Mouse (Mus musculus): ENCODE measurements around the gene Tmem273. TPM values are rescaled to one million over a fixed set of nuclear protein-coding genes. Genes with fewer than 3 reads are reported as not detected.

The Tmem273 gene
- polyA plus RNA-seq, 1 experiment: 2.4 TPM

DNA sequence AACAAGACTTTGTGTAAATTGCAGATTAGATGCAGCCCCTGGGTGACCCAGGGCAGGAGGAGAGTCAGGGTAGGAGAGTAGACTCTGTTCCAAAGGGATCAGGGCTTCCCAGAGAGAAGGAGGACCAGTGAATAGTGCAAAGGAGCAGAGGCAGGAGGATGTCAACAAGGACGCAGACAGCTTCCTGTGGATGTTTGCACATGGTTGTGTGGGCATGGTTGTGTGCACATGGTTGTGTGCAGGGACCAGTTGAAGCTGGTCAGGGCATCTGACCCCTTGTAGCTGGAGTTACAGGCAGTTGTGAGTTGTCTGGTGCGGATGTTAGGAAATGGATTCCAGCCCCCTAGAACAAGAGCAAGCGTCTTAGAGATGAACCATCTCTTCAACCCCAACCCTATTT, 12.3 kb upstream of the Tmem273 start:
- WGBS: 72% methylated on average over 3 of the region's 3 CpGs

GRCm38 (mm10) chr14:32776077-32776476, 9.7 kb upstream of the Tmem273 start:
- Histone ChIP-seq H3K4me3 (replicated peaks; ENCODE audit: extremely low read depth, low read depth, low read length) (no peak overlapping the region), H3K4me1 (ENCODE audit: control insufficient read depth, insufficient read depth, low read length) (no peaks in the 10 kb centered on the region)
- WGBS: 83% methylated on average over 7 of the region's 7 CpGs
- no peak for DNase-seq
- TF ChIP-seq POLR2A (IDR thresholded peaks at IDR 0.05; ENCODE audit: borderline replicate concordance, extremely low read depth, low read depth, low read length): no peak
- no peak for TF ChIP-seq CTCF (IDR thresholded peaks at IDR 0.05; ENCODE audit: insufficient read depth, low read length)

More for the DNA sequence above, 12.3 kb upstream of the Tmem273 start:
- Histone ChIP-seq H3K4me1 (ENCODE audit: control insufficient read depth, insufficient read depth, low read length) (no peaks in the 10 kb centered on the region), H3K4me3 (replicated peaks; ENCODE audit: extremely low read depth, low read depth, low read length) (no peak overlapping the region)
- no peak for TF ChIP-seq POLR2A (IDR thresholded peaks at IDR 0.05; ENCODE audit: borderline replicate concordance, extremely low read depth, low read depth, low read length)
- TF ChIP-seq CTCF (IDR thresholded peaks at IDR 0.05; ENCODE audit: insufficient read depth, low read length): no peak
- DNase-seq: no peak

- no peak overlapping the region for H3K4me3 ChIP-seq (replicated peaks; ENCODE audit: extremely low read depth, low read depth, low read length)
- 73% methylated on average over 3 of the region's 3 CpGs for WGBS
- no peaks in the 10 kb centered on the region for H3K4me1 ChIP-seq (ENCODE audit: control insufficient read depth, insufficient read depth, low read length)
- TF ChIP-seq CTCF (IDR thresholded peaks at IDR 0.05; ENCODE audit: insufficient read depth, low read length) (no peak), POLR2A (IDR thresholded peaks at IDR 0.05; ENCODE audit: borderline replicate concordance, extremely low read depth, low read depth, low read length) (no peak)
- DNase-seq: no peak
Observed at GRCm38 (mm10) chr14:32778362-32778761, 7.4 kb upstream of the Tmem273 start.

- no peaks in the 10 kb centered on the region; the same call in 1 of the 2 replicates for H3K4me1 ChIP-seq (ENCODE audit: control insufficient read depth, insufficient read depth, low read length)
- WGBS: 84% methylated on average over 4 of the region's 4 CpGs
- TF ChIP-seq POLR2A (IDR thresholded peaks at IDR 0.05; ENCODE audit: borderline replicate concordance, extremely low read depth, low read depth, low read length): no peak
- no peak for TF ChIP-seq CTCF (IDR thresholded peaks at IDR 0.05; ENCODE audit: insufficient read depth, low read length)
- DNase-seq: no peak
- H3K4me3 ChIP-seq (replicated peaks; ENCODE audit: extremely low read depth, low read depth, low read length): no peak overlapping the region
Observed at GRCm38 (mm10) chr14:32782866-32783265, 2.9 kb upstream of the Tmem273 start.

DNA sequence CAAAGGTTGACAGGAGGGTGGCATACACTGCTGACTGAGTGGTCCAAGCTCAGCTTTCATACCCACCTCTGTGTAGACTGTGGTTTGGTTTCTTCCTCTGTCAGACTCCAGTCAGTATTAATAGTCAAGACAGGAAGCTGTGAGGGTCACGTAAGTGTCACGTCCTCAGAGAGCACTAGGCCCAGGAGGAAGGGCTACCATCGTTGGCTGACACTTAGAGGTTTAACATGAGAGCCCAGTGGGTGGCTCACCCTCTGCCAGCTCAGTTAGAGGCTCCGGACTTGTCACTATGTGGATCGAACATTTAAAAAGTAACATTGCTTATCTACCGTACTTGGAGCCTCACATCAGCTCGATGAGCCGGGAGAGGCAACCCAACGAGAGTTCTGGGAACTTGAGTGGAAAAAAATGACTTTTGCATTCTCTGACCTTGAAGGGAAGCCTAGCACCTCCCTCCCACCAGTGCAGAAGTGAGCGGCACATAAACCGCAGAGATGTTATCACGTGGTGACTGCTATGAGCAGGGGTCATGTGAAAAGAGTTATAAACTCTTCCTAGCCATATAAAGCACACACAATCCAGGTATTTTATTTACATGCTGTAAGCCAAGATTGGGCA, 1.5 kb upstream of the Tmem273 start:
- Histone ChIP-seq H3K4me1 (ENCODE audit: control insufficient read depth, insufficient read depth, low read length) (no peaks in the 10 kb centered on the region; the same call in 1 of the 2 replicates), H3K4me3 (replicated peaks; ENCODE audit: extremely low read depth, low read depth, low read length) (no peak overlapping the region)
- DNase-seq: no peak
- WGBS: 50% methylated on average over 12 of the region's 12 CpGs
- no peak for TF ChIP-seq CTCF (IDR thresholded peaks at IDR 0.05; ENCODE audit: insufficient read depth, low read length)
- TF ChIP-seq POLR2A (IDR thresholded peaks at IDR 0.05; ENCODE audit: borderline replicate concordance, extremely low read depth, low read depth, low read length): no peak

DNA sequence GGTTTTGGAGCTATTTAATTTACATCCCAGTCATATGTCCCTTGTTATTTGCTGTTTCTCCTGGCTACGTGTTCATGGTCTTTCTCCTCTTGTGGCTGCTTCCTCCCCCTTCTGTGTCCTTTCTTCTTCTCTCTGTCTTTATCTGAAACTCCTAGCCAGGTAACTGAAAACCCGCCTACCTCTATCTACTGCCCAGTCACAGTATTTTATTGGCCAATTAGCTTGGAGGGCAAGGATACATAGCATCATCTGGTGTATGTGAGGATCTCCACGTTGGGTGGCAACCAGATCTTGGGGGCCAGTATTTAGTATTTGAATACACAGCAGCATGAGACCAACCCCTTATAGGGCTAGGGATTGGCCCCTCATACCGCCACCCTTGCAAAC, 1.0 kb upstream of the Tmem273 start:
- 75% methylated on average over 4 of the region's 4 CpGs for WGBS
- no peaks in the 10 kb centered on the region; the same call in 1 of the 2 replicates for H3K4me1 ChIP-seq (ENCODE audit: control insufficient read depth, insufficient read depth, low read length)
- TF ChIP-seq CTCF (IDR thresholded peaks at IDR 0.05; ENCODE audit: insufficient read depth, low read length) (no peak), POLR2A (IDR thresholded peaks at IDR 0.05; ENCODE audit: borderline replicate concordance, extremely low read depth, low read depth, low read length) (no peak)
- H3K4me3 ChIP-seq (replicated peaks; ENCODE audit: extremely low read depth, low read depth, low read length): no peak overlapping the region
- no peak for DNase-seq

GRCm38 (mm10) chr14:32787691-32788090, 1.9 kb downstream of the Tmem273 start:
- no peak for DNase-seq
- Histone ChIP-seq H3K4me3 (replicated peaks; ENCODE audit: extremely low read depth, low read depth, low read length) (no peak overlapping the region), H3K4me1 (ENCODE audit: control insufficient read depth, insufficient read depth, low read length) (no peaks in the 10 kb centered on the region; the same call in 1 of the 2 replicates)
- TF ChIP-seq POLR2A (IDR thresholded peaks at IDR 0.05; ENCODE audit: borderline replicate concordance, extremely low read depth, low read depth, low read length) (no peak), CTCF (IDR thresholded peaks at IDR 0.05; ENCODE audit: insufficient read depth, low read length) (no peak)
- WGBS: 40% methylated on average over 5 of the region's 5 CpGs

DNA sequence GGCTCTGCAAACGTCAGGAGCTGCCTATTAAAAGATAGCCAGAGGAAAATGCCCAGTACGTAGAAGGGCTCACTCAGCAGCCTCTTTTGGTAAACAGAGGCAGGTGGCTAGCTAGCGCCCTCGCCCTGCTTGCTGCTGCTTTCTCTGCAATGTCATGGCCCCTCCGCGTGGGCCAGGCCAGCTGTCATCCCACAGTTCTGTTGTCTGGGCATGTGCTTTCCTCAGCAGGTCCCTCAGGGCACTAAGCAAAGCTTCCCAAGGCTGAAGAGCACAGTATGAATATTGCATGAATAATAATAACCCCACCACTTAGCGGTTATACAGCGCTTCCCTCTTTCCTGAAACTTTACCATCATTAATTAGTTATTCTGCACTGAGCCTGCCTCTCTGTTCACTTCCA, 10.6 kb downstream of the Tmem273 start:
- TF ChIP-seq CTCF (IDR thresholded peaks at IDR 0.05; ENCODE audit: insufficient read depth, low read length): no peak
- no peak for TF ChIP-seq POLR2A (IDR thresholded peaks at IDR 0.05; ENCODE audit: borderline replicate concordance, extremely low read depth, low read depth, low read length)

DNA sequence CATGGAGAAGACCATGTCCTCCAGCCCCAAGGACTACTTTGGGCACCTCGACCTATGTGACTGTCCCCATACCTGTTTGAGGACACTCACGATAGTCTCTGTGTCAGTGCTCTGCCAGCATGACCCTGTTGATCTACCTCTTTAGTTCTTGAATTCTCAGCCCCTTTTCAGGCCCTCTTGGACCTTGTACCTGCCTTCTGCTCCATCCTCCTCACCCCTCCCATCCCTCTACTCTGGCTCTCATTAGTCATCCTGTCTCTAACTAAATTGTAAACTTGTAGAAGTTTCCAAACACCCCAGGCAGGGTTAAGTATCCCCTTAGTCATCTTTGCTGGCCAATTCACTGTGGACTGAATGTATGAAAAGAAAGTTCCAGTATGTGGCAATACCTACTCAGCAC, 12.0 kb downstream of the Tmem273 start:
- TF ChIP-seq CTCF (IDR thresholded peaks at IDR 0.05; ENCODE audit: insufficient read depth, low read length): no peak
- TF ChIP-seq POLR2A (IDR thresholded peaks at IDR 0.05; ENCODE audit: borderline replicate concordance, extremely low read depth, low read depth, low read length): no peak
- 75% methylated on average over 2 of the region's 2 CpGs for WGBS
- DNase-seq: no peak
- Histone ChIP-seq H3K4me3 (replicated peaks; ENCODE audit: extremely low read depth, low read depth, low read length) (no peak overlapping the region), H3K4me1 (ENCODE audit: control insufficient read depth, insufficient read depth, low read length) (no peaks in the 10 kb centered on the region)

More for the DNA sequence above, 10.6 kb downstream of the Tmem273 start:
- 68% methylated on average over 8 of the region's 8 CpGs for WGBS
- DNase-seq: no peak
- H3K4me1 ChIP-seq (ENCODE audit: control insufficient read depth, insufficient read depth, low read length): no peaks in the 10 kb centered on the region
- H3K4me3 ChIP-seq (replicated peaks; ENCODE audit: extremely low read depth, low read depth, low read length): no peak overlapping the region

DNA sequence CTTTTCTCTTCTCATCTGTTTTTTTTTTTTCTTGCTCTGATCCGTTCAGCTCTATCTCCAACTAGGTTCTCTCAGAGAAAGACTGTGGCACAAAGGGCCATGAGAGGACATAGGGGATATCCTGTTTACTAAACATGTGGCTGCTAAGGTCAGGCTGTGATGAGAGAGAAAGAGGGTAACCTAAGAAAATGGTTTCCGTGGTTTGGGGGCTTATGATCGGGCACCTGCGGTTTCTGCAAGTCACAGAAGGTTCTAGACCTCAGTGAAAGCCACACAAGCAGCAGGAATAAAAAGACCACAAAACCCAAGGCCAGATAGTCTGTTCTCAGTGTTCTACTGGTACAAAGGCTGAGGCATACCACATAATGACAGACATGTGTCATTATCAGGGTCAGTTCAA, 12.6 kb downstream of the Tmem273 start:
- no peak for DNase-seq
- Histone ChIP-seq H3K4me1 (ENCODE audit: control insufficient read depth, insufficient read depth, low read length) (no peaks in the 10 kb centered on the region), H3K4me3 (replicated peaks; ENCODE audit: extremely low read depth, low read depth, low read length) (no peak overlapping the region)
- TF ChIP-seq POLR2A (IDR thresholded peaks at IDR 0.05; ENCODE audit: borderline replicate concordance, extremely low read depth, low read depth, low read length) (no peak), CTCF (IDR thresholded peaks at IDR 0.05; ENCODE audit: insufficient read depth, low read length) (no peak)
- WGBS: 59% methylated on average over 4 of the region's 4 CpGs
